Mouse (Mus musculus): ENCODE results near the gene Tlr13.
"Not testable (repeated sequence)": the region's sequence is repeated elsewhere in the genome, so short reads cannot be mapped to it uniquely, and the experiment has no call there.

The Tlr13 gene

GRCm38 (mm10) chrX:106186713-106187649 is 44.0 kb downstream of the Tlr13 start, which contains the start of gene Pgk1:
TSS of gene Pgk1 (plus strand) at chrX:106187100.
- peak; percentile 87 to 97 for DNase-seq (ENCODE audit: low spot score in 2 of 2)

- peak in 1 of 2 experiments; percentile 21 for DNase-seq (ENCODE audit: low spot score in 2 of 2)
Observed at GRCm38 (mm10) chrX:106187737-106188136, 44.7 kb downstream of the Tlr13 start.

- DNase-seq (ENCODE audit: low spot score in 2 of 2): no peak
Observed at GRCm38 (mm10) chrX:106189356-106189755, 46.4 kb downstream of the Tlr13 start.

- no peak for DNase-seq (ENCODE audit: low spot score in 2 of 2)
Observed at GRCm38 (mm10) chrX:106190091-106190490, 47.1 kb downstream of the Tlr13 start.

- DNase-seq (ENCODE audit: low spot score in 2 of 2): not testable (repeated sequence)
Observed at GRCm38 (mm10) chrX:106194361-106194760, 51.4 kb downstream of the Tlr13 start.

GRCm38 (mm10) chrX:106197308-106197707 is 54.3 kb downstream of the Tlr13 start:
- DNase-seq (ENCODE audit: low spot score in 2 of 2): no peak

- DNase-seq (ENCODE audit: low spot score in 2 of 2): no peak
Observed at GRCm38 (mm10) chrX:106198904-106199303, 55.9 kb downstream of the Tlr13 start.

GRCm38 (mm10) chrX:106209100-106209499 is 66.1 kb downstream of the Tlr13 start:
- no peak for DNase-seq (ENCODE audit: low spot score in 2 of 2)
